Mouse (Mus musculus) heart, embryonic 12.5 days (tissue): Measurements from ENCODE around the gene Isy1. TPM values are rescaled to one million over a fixed set of nuclear protein-coding genes. Genes with fewer than 3 reads are reported as not detected.

Experiments
- ATAC-seq: fragments of 200-750 bp; cut with Nextera tagmentation; 2 replicates; pipeline ENCODE4 v1.8.0; 2017; ENCODE audit warnings: moderate TSS enrichment, moderate library complexity; ENCODE audit not compliant: insufficient number of reproducible peaks, low FRiP score
- H3K27ac ChIP-seq: fragments of 300-500 bp; sonication (generic); 2 replicates; pipeline ENCODE4 v1.5.1; 2016; ENCODE audit warnings: mild to moderate bottlenecking, moderate library complexity; ENCODE audit not compliant: poor library complexity, severe bottlenecking
- H3K27me3 ChIP-seq: fragments of 300-500 bp; sonication (generic); replicated peaks from 2 replicates; pipeline ENCODE4 v1.6.1; 2016; ENCODE audit warnings: mild to moderate bottlenecking, moderate library complexity
- H3K36me3 ChIP-seq: fragments of 300-500 bp; sonication (generic); 2 replicates; pipeline ENCODE4 v1.6.1; 2016; ENCODE audit warnings: mild to moderate bottlenecking, moderate library complexity
- H3K4me1 ChIP-seq: fragments of 300-500 bp; sonication (generic); replicated peaks from 2 replicates; pipeline ENCODE4 v1.6.1; 2016; ENCODE audit warnings: mild to moderate bottlenecking
- H3K4me2 ChIP-seq: fragments of 300-500 bp; sonication (generic); 2 replicates; pipeline ENCODE4 v1.6.1; 2016; ENCODE audit warnings: mild to moderate bottlenecking, moderate library complexity
- H3K4me3 ChIP-seq: fragments of 300-500 bp; sonication (generic); 2 replicates; pipeline ENCODE4 v1.5.1; 2016; ENCODE audit warnings: mild to moderate bottlenecking
- H3K9ac ChIP-seq: fragments of 300-500 bp; sonication (generic); 2 replicates; pipeline ENCODE4 v1.6.1; 2016; ENCODE audit warnings: mild to moderate bottlenecking, moderate library complexity
- H3K9me3 ChIP-seq: fragments of 300-500 bp; sonication (generic); replicated peaks from 2 replicates; pipeline ENCODE4 v1.6.1; 2016; ENCODE audit warnings: mild to moderate bottlenecking, moderate library complexity
- WGBS: fragments of 180-500 bp; shearing (Covaris S2); methylation state at CpG from one replicate; pipeline ENCODE4 v1.1.7; 2016; 5-methylcytosine and 5-hydroxymethylcytosine counted together
- polyA plus RNA-seq: library from polyadenylated mRNA; unstranded; fragments of >200 nt; fragmentation: Nextera tagmentation; extraction: Ambion mirVana; gene quantifications from 2 replicates; pipeline ENCODE4 v1.2.1, GENCODE M21; 2016

Gene Isy1
- polyA plus RNA-seq, 1 experiment from 2014 or later: 29.1 TPM

GRCm38 (mm10) chr6:87873104-87873503 lies 34.5 kb upstream of the Isy1 start:
- Histone ChIP-seq H3K4me3 (no peak overlapping the region), H3K4me1 (peaks cover 10% of the 10 kb centered on the region), H3K9ac (no peak overlapping the region), H3K27me3 (no peaks in the 10 kb centered on the region), H3K27ac (no peak overlapping the region), H3K36me3 (no peaks in the 10 kb centered on the region), H3K4me2 (no peak overlapping the region), H3K9me3 (no peaks in the 10 kb centered on the region)
- 16% methylated on average over 1 of the region's 1 CpGs for WGBS
- ATAC-seq: no peak

GRCm38 (mm10) chr6:87871240-87871639 lies 32.6 kb upstream of the Isy1 start:
- no peaks in the 10 kb centered on the region for H3K36me3 ChIP-seq
- no peak overlapping the region for H3K27ac ChIP-seq
- no peaks in the 10 kb centered on the region for H3K9me3 ChIP-seq
- ATAC-seq: no peak
- no peak overlapping the region for H3K4me3 ChIP-seq
- WGBS: 85% methylated on average over 7 of the region's 7 CpGs
- no peak overlapping the region for H3K4me2 ChIP-seq
- H3K9ac ChIP-seq: no peak overlapping the region
- peaks cover 8% of the 10 kb centered on the region for H3K4me1 ChIP-seq
- no peaks in the 10 kb centered on the region for H3K27me3 ChIP-seq

- H3K4me3 ChIP-seq: no peak overlapping the region
- ATAC-seq: peak; percentile 73; the same call in 1 of the 2 replicates
- H3K4me1 ChIP-seq: peaks cover 6% of the 10 kb centered on the region
- H3K27ac ChIP-seq: no peak overlapping the region
- no peaks in the 10 kb centered on the region for H3K36me3 ChIP-seq
- WGBS: 52% methylated on average over 1 of the region's 1 CpGs
- H3K27me3 ChIP-seq: no peaks in the 10 kb centered on the region
- no peak overlapping the region for H3K4me2 ChIP-seq
- H3K9me3 ChIP-seq: no peaks in the 10 kb centered on the region
- no peak overlapping the region for H3K9ac ChIP-seq
Measured at GRCm38 (mm10) chr6:87870440-87870839, 31.8 kb upstream of the Isy1 start.

- no peaks in the 10 kb centered on the region for H3K36me3 ChIP-seq
- H3K4me3 ChIP-seq: no peak overlapping the region
- H3K27ac ChIP-seq: peak overlapping the region; percentile 20; the same call in 1 of the 2 replicates
- 53% methylated on average over 9 of the region's 9 CpGs for WGBS
- H3K9ac ChIP-seq: no peak overlapping the region
- H3K9me3 ChIP-seq: no peaks in the 10 kb centered on the region
- peaks cover 6% of the 10 kb centered on the region for H3K4me1 ChIP-seq
- H3K4me2 ChIP-seq: 0 out of 2 replicates have a peak overlapping the region, but pooled peaks have one; percentile 15
- peak; percentile 80 for ATAC-seq
- no peaks in the 10 kb centered on the region for H3K27me3 ChIP-seq
Measured at GRCm38 (mm10) chr6:87868871-87869506, 30.4 kb upstream of the Isy1 start.

GRCm38 (mm10) chr6:87867256-87867655 lies 28.7 kb upstream of the Isy1 start:
- H3K4me1 ChIP-seq: peaks cover 6% of the 10 kb centered on the region; the same call in 1 of the 2 replicates
- 59% methylated on average over 2 of the region's 2 CpGs for WGBS
- no peaks in the 10 kb centered on the region for H3K27me3 ChIP-seq
- H3K27ac ChIP-seq: no peak overlapping the region
- H3K9me3 ChIP-seq: no peaks in the 10 kb centered on the region
- no peak for ATAC-seq
- no peak overlapping the region for H3K4me2 ChIP-seq
- no peaks in the 10 kb centered on the region for H3K36me3 ChIP-seq
- no peak overlapping the region for H3K4me3 ChIP-seq
- H3K9ac ChIP-seq: no peak overlapping the region

- ATAC-seq: no peak
- Histone ChIP-seq H3K4me1 (peaks cover 6% of the 10 kb centered on the region; the same call in 1 of the 2 replicates), H3K27me3 (no peaks in the 10 kb centered on the region), H3K4me2 (no peak overlapping the region), H3K36me3 (no peaks in the 10 kb centered on the region), H3K9ac (no peak overlapping the region), H3K9me3 (no peaks in the 10 kb centered on the region), H3K27ac (no peak overlapping the region), H3K4me3 (no peak overlapping the region)
- WGBS: 79% methylated on average over 6 of the region's 6 CpGs
Measured at GRCm38 (mm10) chr6:87866211-87866610, 27.6 kb upstream of the Isy1 start.

- H3K36me3 ChIP-seq: no peaks in the 10 kb centered on the region
- H3K4me2 ChIP-seq: no peak overlapping the region
- no peak overlapping the region for H3K4me3 ChIP-seq
- H3K27me3 ChIP-seq: peaks cover 5% of the 10 kb centered on the region; the same call in 1 of the 2 replicates
- no peak for ATAC-seq
- H3K9me3 ChIP-seq: no peaks in the 10 kb centered on the region
- 31% methylated on average over 1 of the region's 1 CpGs for WGBS
- no peaks in the 10 kb centered on the region for H3K4me1 ChIP-seq
- H3K27ac ChIP-seq: no peak overlapping the region
- no peak overlapping the region for H3K9ac ChIP-seq
Measured at GRCm38 (mm10) chr6:87857071-87857470, 18.5 kb upstream of the Isy1 start.

- no peak overlapping the region for H3K4me3 ChIP-seq
- H3K36me3 ChIP-seq: peaks cover 4% of the 10 kb centered on the region
- H3K9me3 ChIP-seq: no peaks in the 10 kb centered on the region
- peaks cover 5% of the 10 kb centered on the region for H3K4me1 ChIP-seq
- H3K9ac ChIP-seq: no peak overlapping the region
- no peak overlapping the region for H3K4me2 ChIP-seq
- WGBS: 78% methylated on average over 4 of the region's 4 CpGs
- no peak for ATAC-seq
- no peak overlapping the region for H3K27ac ChIP-seq
- H3K27me3 ChIP-seq: peaks cover 5% of the 10 kb centered on the region; the same call in 1 of the 2 replicates
Measured at GRCm38 (mm10) chr6:87853446-87853845, 14.8 kb upstream of the Isy1 start.

- no peaks in the 10 kb centered on the region for H3K9me3 ChIP-seq
- no peak overlapping the region for H3K4me3 ChIP-seq
- ATAC-seq: no peak
- peaks cover 14% of the 10 kb centered on the region for H3K4me1 ChIP-seq
- WGBS: 72% methylated on average over 6 of the region's 6 CpGs
- H3K27me3 ChIP-seq: peaks cover 3% of the 10 kb centered on the region; the same call in 1 of the 2 replicates
- peaks cover 8% of the 10 kb centered on the region for H3K36me3 ChIP-seq
- no peak overlapping the region for H3K4me2 ChIP-seq
- H3K27ac ChIP-seq: no peak overlapping the region
- no peak overlapping the region for H3K9ac ChIP-seq
Measured at GRCm38 (mm10) chr6:87851871-87852270, 13.3 kb upstream of the Isy1 start.

- peak within 1 kb of the TSS; percentile 100 for H3K9ac ChIP-seq
- peaks cover 8% of the 10 kb centered on the region for H3K36me3 ChIP-seq
- peaks cover 16% of the 10 kb centered on the region for H3K4me1 ChIP-seq
- peak within 1 kb of the TSS; percentile 79 for H3K4me2 ChIP-seq
- H3K27me3 ChIP-seq: no peaks in the 10 kb centered on the region
- peak within 1 kb of the TSS; percentile 99 for H3K4me3 ChIP-seq
- WGBS: under 1% methylated on average over 55 of the region's 55 CpGs
- peak within 1 kb of the TSS; percentile 92 for H3K27ac ChIP-seq
- no peaks in the 10 kb centered on the region for H3K9me3 ChIP-seq
- ATAC-seq: peak; percentile 99
Measured at GRCm38 (mm10) chr6:87850900-87851614, 12.5 kb upstream of the Isy1 start, which contains the start of gene Cnbp. Cnbp (minus strand) TSS chr6:87851106.

- peaks cover 16% of the 10 kb centered on the region for H3K4me1 ChIP-seq
- peak overlapping the region; percentile 100 for H3K9ac ChIP-seq
- peak overlapping the region; percentile 79 for H3K4me2 ChIP-seq
- peak overlapping the region; percentile 92 for H3K27ac ChIP-seq
- H3K27me3 ChIP-seq: no peaks in the 10 kb centered on the region
- WGBS: under 1% methylated on average over 73 of the region's 73 CpGs
- ATAC-seq: peak; percentile 74
- H3K36me3 ChIP-seq: peaks cover 11% of the 10 kb centered on the region
- H3K9me3 ChIP-seq: no peaks in the 10 kb centered on the region
- peak overlapping the region; percentile 99 for H3K4me3 ChIP-seq
Measured at GRCm38 (mm10) chr6:87850155-87850899, 11.7 kb upstream of the Isy1 start.
